Mouse (Mus musculus): ENCODE results near the gene 1110032F04Rik.
"Not testable (repeated sequence)": the region's sequence is repeated elsewhere in the genome, so short reads cannot be mapped to it uniquely, and the experiment has no call there.

Gene 1110032F04Rik

DNA sequence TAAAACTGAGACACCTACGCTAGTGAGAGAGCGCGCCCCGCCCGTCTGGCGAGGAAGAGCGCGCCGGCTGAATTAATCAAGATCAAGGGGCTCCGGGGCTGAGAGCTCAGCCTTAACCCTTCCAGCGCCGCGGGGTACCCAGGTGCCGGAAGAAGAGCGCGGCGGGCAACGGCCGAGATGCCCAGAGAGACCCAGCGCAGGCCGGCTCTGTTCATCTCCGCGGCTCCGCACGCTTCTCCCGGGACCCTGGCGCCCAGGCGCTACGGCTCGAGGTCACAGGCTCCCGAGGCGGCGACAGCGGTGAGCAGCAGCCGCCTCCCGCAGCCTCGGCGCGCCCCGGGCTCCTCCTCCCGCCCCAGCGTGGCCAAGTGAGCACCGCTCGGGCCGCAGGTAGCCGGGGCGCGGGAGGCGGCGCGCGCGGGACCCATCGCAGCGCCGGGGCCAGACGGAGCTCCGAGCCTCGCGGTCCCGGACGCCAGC lies at the start of gene 1110032F04Rik:
1110032F04Rik (plus strand) TSS at position 376 of the 480 bp plus-strand sequence.
- in situ Hi-C loops (cut with MseI, MboI): no loop called here

DNA sequence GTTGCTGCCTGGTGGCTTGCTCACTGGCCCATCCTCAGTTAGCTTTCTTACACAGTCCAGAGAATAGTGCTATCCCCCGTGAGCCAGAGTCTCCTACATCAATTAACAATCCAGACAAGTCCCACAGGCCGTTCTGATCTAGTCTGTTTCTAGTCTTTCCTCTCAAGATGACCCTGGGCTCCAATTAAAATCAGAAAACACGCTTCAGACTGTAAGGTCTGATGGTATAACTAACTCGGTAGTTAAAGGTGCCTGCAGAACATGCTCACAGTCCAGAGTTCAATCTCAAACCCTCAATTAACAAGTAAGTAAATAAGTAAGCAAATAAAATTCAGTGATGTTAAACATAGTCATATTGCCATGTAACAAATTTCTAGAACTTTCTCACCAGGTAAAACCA lies 48.0 kb upstream of the 1110032F04Rik start:
- in situ Hi-C loops (cut with MseI, MboI): no loop called here

DNA sequence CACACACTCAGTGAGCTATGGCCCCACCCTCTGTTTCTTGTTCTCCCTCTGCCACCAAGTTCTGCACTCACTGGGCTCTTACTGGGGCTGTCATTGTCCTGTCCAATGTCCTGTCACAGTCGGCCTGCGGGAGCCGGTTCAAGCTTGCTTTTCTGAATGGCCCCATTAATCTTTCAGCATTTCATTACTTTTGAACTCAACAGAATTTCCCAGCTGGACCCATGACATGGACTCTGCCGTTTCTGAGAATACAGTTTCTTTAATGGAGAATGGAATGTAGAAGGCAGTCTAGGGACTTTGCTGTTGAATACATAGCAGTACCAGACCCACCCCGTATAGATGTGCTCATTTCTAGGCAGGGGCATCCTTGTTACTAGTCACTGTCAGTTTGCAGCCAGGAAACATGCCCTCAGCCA lies 47.5 kb upstream of the 1110032F04Rik start:
- in situ Hi-C loops (cut with MseI, MboI): no loop called here

DNA sequence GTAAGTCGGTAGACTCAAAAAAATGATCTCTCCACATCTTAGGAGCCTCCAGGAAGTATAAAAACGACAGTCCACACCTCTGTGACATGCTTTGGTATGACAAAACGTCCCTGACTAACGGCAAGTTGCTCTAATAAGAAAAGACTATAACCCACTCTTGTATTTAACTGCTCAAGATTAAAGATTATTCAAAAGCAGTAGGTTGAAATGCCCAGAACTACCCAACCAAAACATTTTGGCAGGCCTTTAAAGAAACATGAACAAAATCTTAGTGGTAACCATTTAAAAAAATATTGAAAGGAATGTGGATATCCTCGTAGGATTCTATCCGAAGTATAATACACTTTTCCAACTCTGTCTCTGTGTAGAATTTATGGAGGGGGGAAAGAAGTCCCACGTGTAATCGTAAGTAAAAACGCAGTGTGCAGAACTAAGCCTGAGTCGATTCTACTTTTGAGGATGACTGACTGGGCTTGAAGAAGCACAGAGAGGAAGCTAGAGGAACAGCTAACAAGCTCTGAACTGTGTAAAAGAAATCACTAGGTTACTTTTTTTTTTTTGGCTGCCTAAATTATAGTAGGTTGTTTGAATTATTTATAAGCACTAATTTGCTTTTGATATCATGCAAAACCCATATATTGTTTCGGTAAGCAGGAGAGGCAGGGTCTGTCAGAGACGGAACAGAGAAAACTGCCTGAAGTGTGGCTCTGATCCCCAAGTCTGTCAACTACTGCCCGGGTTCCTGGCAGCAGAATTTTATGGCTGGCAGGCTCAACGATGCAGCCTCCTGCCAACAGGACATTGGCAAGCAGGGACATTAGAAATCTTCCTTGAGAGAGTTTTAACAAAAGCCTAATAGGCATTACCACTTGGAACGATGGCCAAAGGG lies 45.3 kb upstream of the 1110032F04Rik start:
- in situ Hi-C loops (cut with MseI, MboI): no loop called here

GRCm38 (mm10) chr3:68824765-68825090 lies 44.7 kb upstream of the 1110032F04Rik start:
- in situ Hi-C loops (cut with MseI, MboI): no loop called here

GRCm38 (mm10) chr3:68825151-68825550 lies 44.2 kb upstream of the 1110032F04Rik start:
- in situ Hi-C loops (cut with MseI, MboI): no loop called here

- in situ Hi-C loops (cut with MseI, MboI): no loop called here
Observed at GRCm38 (mm10) chr3:68827671-68828070, 41.7 kb upstream of the 1110032F04Rik start.

GRCm38 (mm10) chr3:68829944-68830343 lies 39.4 kb upstream of the 1110032F04Rik start:
- in situ Hi-C loops (cut with MseI, MboI): no loop called here

DNA sequence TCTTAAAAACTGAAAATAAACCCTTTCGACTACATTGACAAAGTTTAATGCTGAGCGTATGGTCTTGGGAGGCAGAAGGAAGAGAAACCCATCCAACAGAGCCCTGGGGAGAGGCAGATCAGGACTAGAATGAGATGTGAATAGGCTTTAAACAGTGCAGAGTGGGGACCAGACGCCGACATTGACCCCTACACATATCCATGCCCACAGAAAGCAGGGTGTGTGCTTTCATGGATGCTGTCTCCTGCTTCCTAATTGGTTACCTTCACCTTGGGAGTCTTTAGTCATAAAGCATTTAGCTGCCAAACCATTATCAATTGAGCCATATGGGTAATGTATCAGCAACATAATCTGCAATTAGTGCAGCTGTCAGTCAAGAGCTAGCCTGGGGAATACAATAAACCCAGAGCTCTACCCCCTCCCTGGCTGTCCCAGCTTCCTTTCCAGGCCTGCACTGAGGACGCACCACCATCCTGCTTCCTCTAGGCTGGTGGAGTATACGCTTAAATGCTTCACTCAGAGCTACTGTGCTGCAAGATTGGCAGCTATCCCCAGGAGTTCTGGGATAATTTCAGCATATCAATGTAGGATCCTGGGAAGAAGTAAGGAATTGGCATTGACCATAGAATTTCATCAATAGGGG lies 32.4 kb upstream of the 1110032F04Rik start:
- in situ Hi-C loops (cut with MseI, MboI): no loop called here

DNA sequence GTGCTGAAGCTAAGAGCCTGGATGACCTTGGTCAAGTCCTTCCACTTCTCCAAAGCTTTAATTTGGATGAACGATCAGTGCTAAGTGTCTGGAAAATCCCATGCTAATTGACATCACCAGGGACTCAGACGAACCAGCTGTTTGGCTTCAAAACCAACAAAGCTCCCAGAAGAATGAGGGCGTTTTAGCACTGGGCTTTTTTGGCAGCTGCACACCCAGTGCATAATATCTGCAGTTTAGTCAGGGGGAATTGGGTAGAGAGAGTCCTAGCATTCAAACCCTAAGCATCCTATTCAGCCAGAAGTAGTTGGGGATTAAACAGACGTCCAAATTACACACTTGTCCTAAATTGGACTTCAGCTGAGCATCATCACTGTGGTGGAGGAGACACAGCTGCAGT lies 29.2 kb upstream of the 1110032F04Rik start:
- in situ Hi-C loops (cut with MseI, MboI): no loop called here

- in situ Hi-C loops (cut with MseI, MboI): no loop called here
Observed at GRCm38 (mm10) chr3:68844025-68844424, 25.4 kb upstream of the 1110032F04Rik start.

- in situ Hi-C loops (cut with MseI, MboI): no loop called here
Observed at GRCm38 (mm10) chr3:68848323-68848722, 21.1 kb upstream of the 1110032F04Rik start.

DNA sequence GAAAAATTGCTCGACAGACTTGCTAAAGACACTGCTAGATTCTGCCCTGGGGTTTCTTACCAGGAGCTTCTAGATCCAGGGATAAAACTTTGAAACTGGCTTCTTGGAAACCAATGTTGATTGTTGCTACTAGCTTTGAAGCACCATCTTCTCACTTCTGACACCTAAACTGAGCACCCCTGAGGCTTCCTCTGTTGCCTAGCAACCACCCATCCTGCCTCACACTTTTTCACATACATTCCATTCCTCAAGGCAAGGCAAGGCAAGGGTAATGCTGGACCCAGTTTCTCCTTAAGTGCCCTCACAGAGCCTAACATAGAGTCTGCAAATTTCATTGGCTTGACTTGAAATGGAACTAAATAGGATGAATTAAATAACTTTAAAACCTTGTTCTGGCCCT lies 17.0 kb upstream of the 1110032F04Rik start:
- in situ Hi-C loops (cut with MseI, MboI): no loop called here

DNA sequence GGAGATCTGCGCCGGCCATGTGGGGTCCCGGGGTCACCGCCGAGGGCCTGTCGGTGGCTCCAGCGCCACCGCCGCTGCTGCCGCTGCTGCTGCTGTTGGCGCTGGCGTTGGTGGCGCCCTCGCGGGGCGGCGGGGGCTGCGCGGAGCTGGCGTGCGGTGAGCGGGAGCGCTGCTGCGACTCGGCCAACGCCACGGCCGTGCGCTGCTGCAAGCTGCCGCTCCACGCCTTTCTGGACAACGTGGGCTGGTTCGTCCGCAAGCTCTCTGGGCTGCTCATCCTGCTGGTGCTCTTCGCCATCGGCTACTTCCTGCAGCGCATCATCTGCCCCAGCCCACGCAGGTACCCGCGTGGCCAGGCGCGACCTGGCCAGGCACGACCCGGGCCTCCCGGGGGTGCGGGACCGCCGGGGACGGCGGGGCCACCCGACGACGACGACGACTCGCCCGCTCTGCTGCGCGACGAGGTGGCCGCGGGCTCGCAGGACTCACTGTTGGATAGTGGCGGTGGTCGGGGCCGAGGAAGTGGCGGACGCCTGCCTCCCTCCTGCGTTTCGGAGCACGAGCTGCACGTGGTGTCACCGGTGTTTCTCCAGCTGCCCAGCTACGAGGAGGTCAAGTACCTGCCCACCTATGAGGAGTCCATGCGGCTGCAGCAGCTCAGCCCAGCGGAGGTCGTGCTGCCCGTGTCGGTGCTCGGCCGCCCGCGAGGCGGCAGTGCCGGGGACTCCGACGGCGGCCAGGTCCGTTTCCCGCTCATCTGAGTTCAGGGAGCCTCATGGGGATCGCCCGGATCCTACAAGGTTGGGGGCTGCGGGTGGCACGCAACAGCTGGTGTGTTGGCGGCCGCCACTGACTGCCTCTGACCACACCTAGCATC lies 543 bp downstream of the 1110032F04Rik start:
- in situ Hi-C loops (cut with MseI, MboI): no loop called here

DNA sequence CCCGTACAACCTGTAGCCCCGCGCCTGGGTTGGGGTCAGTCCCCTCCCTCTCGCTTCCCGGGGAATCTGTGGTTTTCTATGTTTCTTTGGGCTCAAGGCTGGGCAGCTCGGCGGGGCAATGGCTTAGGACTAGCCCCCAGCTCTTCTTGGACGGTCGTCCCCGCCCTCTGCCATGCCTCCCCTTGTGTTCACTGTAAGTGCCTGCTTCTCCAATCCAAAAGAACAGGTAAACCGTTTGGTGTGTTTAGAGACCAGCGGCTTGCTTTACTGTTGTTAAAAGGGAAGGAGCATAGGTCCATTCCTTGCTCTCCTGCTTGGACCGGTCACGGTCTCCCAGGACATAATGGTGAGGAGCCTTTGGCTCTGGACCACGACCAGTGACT lies 1.2 kb downstream of the 1110032F04Rik start:
- in situ Hi-C loops (cut with MseI, MboI): no loop called here

DNA sequence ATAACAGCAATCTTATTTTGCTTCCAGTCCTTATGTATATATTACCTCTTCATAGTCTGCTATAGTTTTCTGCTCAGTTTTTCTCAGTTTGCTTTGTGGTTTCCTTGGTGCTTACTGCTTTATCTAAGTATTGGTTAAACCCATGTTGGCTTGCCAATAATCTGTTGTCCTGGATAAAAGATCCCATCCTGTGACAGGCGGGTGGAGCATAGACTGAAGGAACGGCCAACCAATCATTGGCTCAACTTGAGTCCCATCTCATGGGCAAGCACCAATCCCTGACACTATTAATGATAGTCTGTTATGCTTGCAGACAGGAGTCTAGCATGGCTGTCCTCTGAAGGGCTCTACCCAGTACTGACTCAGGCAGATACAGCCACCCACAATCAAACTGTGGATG lies 4.7 kb downstream of the 1110032F04Rik start:
- in situ Hi-C loops (cut with MseI, MboI): no loop called here

DNA sequence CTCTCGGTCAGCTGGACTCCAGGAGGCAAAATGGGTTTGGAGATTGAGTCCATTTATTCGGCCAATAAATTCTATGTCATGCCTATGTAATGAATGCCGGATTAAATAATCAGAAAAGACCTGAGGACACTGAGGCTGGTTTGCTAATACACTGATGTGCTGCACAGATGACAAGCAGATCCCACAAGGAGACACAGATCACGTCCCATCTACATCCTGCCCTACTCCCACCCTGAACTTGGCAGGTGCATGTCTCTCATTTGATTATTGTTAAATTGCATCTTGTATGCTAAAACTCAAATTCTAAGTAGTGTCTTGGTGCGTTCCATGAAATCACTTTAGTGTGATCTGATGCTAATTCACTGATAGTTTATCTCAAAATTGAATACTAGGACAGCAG lies 17.5 kb downstream of the 1110032F04Rik start:
- in situ Hi-C loops (cut with MseI, MboI): no loop called here

GRCm38 (mm10) chr3:68895426-68895825 lies 26.0 kb downstream of the 1110032F04Rik start:
- in situ Hi-C loops (cut with MseI, MboI): no loop called here

- in situ Hi-C loops (cut with MseI, MboI): no loop called here
Observed at GRCm38 (mm10) chr3:68897154-68897553, 27.8 kb downstream of the 1110032F04Rik start.

- in situ Hi-C loops (cut with MseI, MboI): not testable (repeated sequence)
Observed at GRCm38 (mm10) chr3:68902636-68903035, 33.2 kb downstream of the 1110032F04Rik start.

DNA sequence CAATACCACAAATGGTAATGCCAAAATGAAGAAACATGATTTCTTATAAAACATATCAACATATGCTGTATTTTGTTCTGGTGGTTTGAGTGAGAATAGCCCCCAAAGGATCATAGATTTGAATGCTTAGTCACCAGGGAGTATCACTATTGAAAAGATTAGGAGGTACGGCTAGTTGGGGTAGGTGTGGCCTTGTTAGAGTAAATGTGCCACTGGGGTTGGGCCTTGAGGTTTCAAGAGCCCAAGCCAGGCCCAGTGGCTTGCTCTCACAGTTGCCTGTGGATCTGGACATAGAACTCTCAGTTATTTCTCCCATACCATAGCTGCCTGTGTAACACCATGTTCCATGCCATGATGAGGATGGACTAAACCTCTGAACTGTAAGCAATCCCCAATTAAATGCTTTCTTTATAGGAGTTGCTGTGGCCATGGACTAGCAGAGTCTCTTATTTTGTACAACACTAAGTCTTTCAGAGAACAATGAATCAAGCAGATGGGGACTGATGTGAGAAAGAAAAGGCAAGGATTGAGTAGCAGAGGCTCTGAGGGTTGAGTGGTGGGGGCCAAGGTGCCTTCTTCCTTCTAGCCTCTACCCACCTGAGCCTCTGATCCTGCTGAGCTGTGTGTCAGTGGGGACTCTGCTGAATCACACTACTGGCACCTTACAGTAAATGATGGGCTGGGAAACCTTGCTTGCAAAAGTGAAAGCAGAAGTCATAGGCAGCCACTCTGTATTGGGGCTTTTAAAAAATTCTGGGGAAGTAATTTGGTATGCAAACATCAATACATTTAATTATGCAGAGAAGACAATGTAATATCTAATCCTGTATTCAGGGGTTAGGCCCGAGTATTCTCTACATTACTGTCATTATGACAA lies 35.8 kb downstream of the 1110032F04Rik start:
- in situ Hi-C loops (cut with MseI, MboI): no loop called here

Data from mouse trophoblast stem cell (cell line).